Mouse (Mus musculus) E14TG2a.4 (cell line): ENCODE results near the gene Arhgap32.

Experiments used
- CTCF ChIP-seq: conservative IDR thresholded peaks from 2 replicates; pipeline ENCODE4 v1.5.1; 2014; ENCODE audit warnings: low read length
- NANOG ChIP-seq: IDR thresholded peaks from 2 replicates; pipeline ENCODE4 v1.6.1; 2014; ENCODE audit warnings: borderline replicate concordance, low read length, mixed read lengths

GRCm38 (mm10) chr9:32295061-32295800, 179.3 kb downstream of the Arhgap32 start:
- TF ChIP-seq CTCF = no peak
- no peak for TF ChIP-seq NANOG
